Mouse (Mus musculus): Measurements from ENCODE around the gene Mst1. TPM values are rescaled to one million over a fixed set of nuclear protein-coding genes. Genes with fewer than 3 reads are reported as not detected.

Mst1 gene
- polyA plus RNA-seq, 1 experiment: 2.4 TPM

GRCm38 (mm10) chr9:108131502-108131901, 51.3 kb downstream of the Mst1 start:
- Histone ChIP-seq H3K27me3 (ENCODE audit: control insufficient read depth) (peaks cover 17% of the 10 kb centered on the region), H3K9me3 (ENCODE audit: control insufficient read depth, low read length) (no peaks in the 10 kb centered on the region), H3K4me3 (replicated peaks) (no peak overlapping the region), H3K4me1 (ENCODE audit: control insufficient read depth) (peaks cover 6% of the 10 kb centered on the region; the same call in 1 of the 2 replicates), H3K36me3 (ENCODE audit: control insufficient read depth) (no peaks in the 10 kb centered on the region)
- TF ChIP-seq TAL1 (IDR thresholded peaks at IDR 0.05; ENCODE audit: low read length) (no peak), GATA1 (IDR thresholded peaks at IDR 0.05; ENCODE audit: low read length) (no peak)

- peaks cover 6% of the 10 kb centered on the region; the same call in 1 of the 2 replicates for H3K4me1 ChIP-seq (ENCODE audit: control insufficient read depth)
- no peaks in the 10 kb centered on the region for H3K36me3 ChIP-seq (ENCODE audit: control insufficient read depth)
- no peak overlapping the region for H3K4me3 ChIP-seq (replicated peaks)
- H3K9me3 ChIP-seq (ENCODE audit: control insufficient read depth, low read length): no peaks in the 10 kb centered on the region
- peaks cover 24% of the 10 kb centered on the region for H3K27me3 ChIP-seq (ENCODE audit: control insufficient read depth)
- no peak for TF ChIP-seq GATA1 (IDR thresholded peaks at IDR 0.05; ENCODE audit: low read length)
- no peak for TF ChIP-seq TAL1 (IDR thresholded peaks at IDR 0.05; ENCODE audit: low read length)
Measured at GRCm38 (mm10) chr9:108132373-108132772, 52.1 kb downstream of the Mst1 start.

GRCm38 (mm10) chr9:108133478-108133877, 53.2 kb downstream of the Mst1 start:
- Histone ChIP-seq H3K4me1 (ENCODE audit: control insufficient read depth) (peaks cover 6% of the 10 kb centered on the region; the same call in 1 of the 2 replicates), H3K4me3 (replicated peaks) (no peak overlapping the region), H3K9me3 (ENCODE audit: control insufficient read depth, low read length) (no peaks in the 10 kb centered on the region), H3K36me3 (ENCODE audit: control insufficient read depth) (no peaks in the 10 kb centered on the region), H3K27me3 (ENCODE audit: control insufficient read depth) (peaks cover 32% of the 10 kb centered on the region)
- TF ChIP-seq TAL1 (IDR thresholded peaks at IDR 0.05; ENCODE audit: low read length) (no peak), GATA1 (IDR thresholded peaks at IDR 0.05; ENCODE audit: low read length) (no peak)

Other genes starting within 250 kb of the Mst1 start
- gene Rbm6, start 207.2 kb upstream of the Mst1 start, polyA plus RNA-seq (2012): 2.5 and 2.9 TPM in 2 replicates
- gene Mon1a, start 192.3 kb upstream of the Mst1 start, polyA plus RNA-seq (2012): 0.77 and 0.89 TPM in 2 replicates
- 0.01 and 0.02 TPM in 2 replicates for gene Mst1r, start 173.6 kb upstream of the Mst1 start, polyA plus RNA-seq (2012)
- not detected in 2 replicates for gene Actl11, start 152.0 kb upstream of the Mst1 start, polyA plus RNA-seq (2012)
- gene Camkv, start 144.8 kb upstream of the Mst1 start, polyA plus RNA-seq (2012): 0.01 TPM in 1 of 2 replicates, not detected in the other
- gene Traip, start 130.3 kb upstream of the Mst1 start, polyA plus RNA-seq (2012): 0.72 and 0.97 TPM in 2 replicates
- 14.4 and 22.3 TPM in 2 replicates for gene Uba7, start 104.9 kb upstream of the Mst1 start, polyA plus RNA-seq (2012)
- 0.06 and 0.13 TPM in 2 replicates for gene Gm20661, start 97.4 kb upstream of the Mst1 start, polyA plus RNA-seq (2012)
- gene Inka1, start 94.6 kb upstream of the Mst1 start, polyA plus RNA-seq (2012): 15.9 and 16.0 TPM in 2 replicates
- gene Cdhr4, start 87.9 kb upstream of the Mst1 start, polyA plus RNA-seq (2012): 0.24 and 0.25 TPM in 2 replicates
- not detected in 2 replicates for gene Gm20662, start 84.1 kb upstream of the Mst1 start, polyA plus RNA-seq (2012)
- gene Ip6k1, start 77.9 kb upstream of the Mst1 start, polyA plus RNA-seq (2012): 18.1 and 20.8 TPM in 2 replicates
- gene Gmppb, start 31.2 kb upstream of the Mst1 start, polyA plus RNA-seq (2012): 0.32 and 0.61 TPM in 2 replicates
- gene Amigo3, start 27.3 kb upstream of the Mst1 start, polyA plus RNA-seq (2012): 0.01 and 0.08 TPM in 2 replicates
- 107 and 276 TPM in 2 replicates for gene Rnf123, start 2.9 kb downstream of the Mst1 start, polyA plus RNA-seq (2012)
- gene Apeh, start 14.2 kb downstream of the Mst1 start, polyA plus RNA-seq (2012): 47.5 and 65.3 TPM in 2 replicates
- gene Bsn, start 109.9 kb downstream of the Mst1 start, polyA plus RNA-seq (2012): 0.03 and 0.07 TPM in 2 replicates
- 0.67 and 0.75 TPM in 2 replicates for gene Dag1, start 183.5 kb downstream of the Mst1 start, polyA plus RNA-seq (2012)
- not detected in 2 replicates for gene Nicn1, start 210.0 kb downstream of the Mst1 start, polyA plus RNA-seq (2012)
- not detected in 2 replicates for gene Amt, start 216.4 kb downstream of the Mst1 start, polyA plus RNA-seq (2012)
- 12.9 and 13.9 TPM in 2 replicates for gene Rhoa, start 225.7 kb downstream of the Mst1 start, polyA plus RNA-seq (2012)
- 0.16 TPM in 2 replicates for gene Tcta, start 225.7 kb downstream of the Mst1 start, polyA plus RNA-seq (2012)

Data from erythroblast, embryonic 14.5 days (primary cell).